Mouse (Mus musculus): ENCODE measurements around the gene Gm5565. TPM values are rescaled to one million over a fixed set of nuclear protein-coding genes. Genes with fewer than 3 reads are reported as not detected.
"Not testable (repeated sequence)": the region's sequence is repeated elsewhere in the genome, so short reads cannot be mapped to it uniquely, and the experiment has no call there.

Gene Gm5565
- polyA plus RNA-seq, 1 experiment: not detected

GRCm38 (mm10) chr5:146190501-146191269 is 30.3 kb upstream of the Gm5565 start:
- Histone ChIP-seq H3K4me3 (ENCODE audit: low read depth, low read length) (no peak overlapping the region), H3K4me1 (ENCODE audit: control insufficient read depth, insufficient read depth, insufficient read length, low read length) (no peaks in the 10 kb centered on the region), H3K36me3 (ENCODE audit: control insufficient read depth, insufficient read depth, low read length) (no peaks in the 10 kb centered on the region), H3K27me3 (ENCODE audit: control insufficient read depth, insufficient read depth, low read length) (no peaks in the 10 kb centered on the region), H3K27ac (ENCODE audit: insufficient read depth, low read depth, low read length) (no peak overlapping the region)
- no peak for TF ChIP-seq POLR2A (IDR thresholded peaks at IDR 0.05; ENCODE audit: low read depth, low read length)
- TF ChIP-seq CTCF (IDR thresholded peaks at IDR 0.05; ENCODE audit: extremely low read depth, insufficient read length, insufficient replicate concordance, low read depth, low read length): no peak
- 68% methylated on average over 3 of the region's 3 CpGs for WGBS

- H3K4me1 ChIP-seq (ENCODE audit: control insufficient read depth, insufficient read depth, insufficient read length, low read length): no peaks in the 10 kb centered on the region
- H3K36me3 ChIP-seq (ENCODE audit: control insufficient read depth, insufficient read depth, low read length): no peaks in the 10 kb centered on the region
- H3K27ac ChIP-seq (ENCODE audit: insufficient read depth, low read depth, low read length): no peak overlapping the region
- TF ChIP-seq POLR2A (IDR thresholded peaks at IDR 0.05; ENCODE audit: low read depth, low read length): no peak
- no peak for TF ChIP-seq CTCF (IDR thresholded peaks at IDR 0.05; ENCODE audit: extremely low read depth, insufficient read length, insufficient replicate concordance, low read depth, low read length)
- 31% methylated on average over 4 of the region's 4 CpGs for WGBS
- H3K4me3 ChIP-seq (ENCODE audit: low read depth, low read length): no peak overlapping the region
- H3K27me3 ChIP-seq (ENCODE audit: control insufficient read depth, insufficient read depth, low read length): no peaks in the 10 kb centered on the region
Measured at GRCm38 (mm10) chr5:146190093-146190492, 29.8 kb upstream of the Gm5565 start.

- no peak overlapping the region for H3K27ac ChIP-seq (ENCODE audit: insufficient read depth, low read depth, low read length)
- H3K4me1 ChIP-seq (ENCODE audit: control insufficient read depth, insufficient read depth, insufficient read length, low read length): no peaks in the 10 kb centered on the region
- 90% methylated on average over 7 of the region's 7 CpGs for WGBS
- TF ChIP-seq POLR2A (IDR thresholded peaks at IDR 0.05; ENCODE audit: low read depth, low read length) (no peak), CTCF (IDR thresholded peaks at IDR 0.05; ENCODE audit: extremely low read depth, insufficient read length, insufficient replicate concordance, low read depth, low read length) (no peak)
- no peaks in the 10 kb centered on the region for H3K27me3 ChIP-seq (ENCODE audit: control insufficient read depth, insufficient read depth, low read length)
- no peak overlapping the region for H3K4me3 ChIP-seq (ENCODE audit: low read depth, low read length)
- H3K36me3 ChIP-seq (ENCODE audit: control insufficient read depth, insufficient read depth, low read length): no peaks in the 10 kb centered on the region
Measured at GRCm38 (mm10) chr5:146188712-146189111, 28.4 kb upstream of the Gm5565 start.

- 86% methylated on average over 1 of the region's 1 CpGs for WGBS
- Histone ChIP-seq H3K27me3 (ENCODE audit: control insufficient read depth, insufficient read depth, low read length) (no peaks in the 10 kb centered on the region), H3K4me3 (ENCODE audit: low read depth, low read length) (no peak overlapping the region), H3K27ac (ENCODE audit: insufficient read depth, low read depth, low read length) (no peak overlapping the region), H3K4me1 (ENCODE audit: control insufficient read depth, insufficient read depth, insufficient read length, low read length) (no peaks in the 10 kb centered on the region), H3K36me3 (ENCODE audit: control insufficient read depth, insufficient read depth, low read length) (no peaks in the 10 kb centered on the region)
- no peak for TF ChIP-seq POLR2A (IDR thresholded peaks at IDR 0.05; ENCODE audit: low read depth, low read length)
- no peak for TF ChIP-seq CTCF (IDR thresholded peaks at IDR 0.05; ENCODE audit: extremely low read depth, insufficient read length, insufficient replicate concordance, low read depth, low read length)
Measured at GRCm38 (mm10) chr5:146188144-146188543, 27.8 kb upstream of the Gm5565 start.

- WGBS: 12% methylated on average over 5 of the region's 5 CpGs
- not testable (repeated sequence) for H3K36me3 ChIP-seq (ENCODE audit: control insufficient read depth, insufficient read depth, low read length); H3K4me1 ChIP-seq (ENCODE audit: control insufficient read depth, insufficient read depth, insufficient read length, low read length); H3K27me3 ChIP-seq (ENCODE audit: control insufficient read depth, insufficient read depth, low read length); H3K27ac ChIP-seq (ENCODE audit: insufficient read depth, low read depth, low read length); H3K4me3 ChIP-seq (ENCODE audit: low read depth, low read length)
- TF ChIP-seq CTCF (IDR thresholded peaks at IDR 0.05; ENCODE audit: extremely low read depth, insufficient read length, insufficient replicate concordance, low read depth, low read length): peak; percentile 73
Measured at GRCm38 (mm10) chr5:146187441-146187840, 27.1 kb upstream of the Gm5565 start.

GRCm38 (mm10) chr5:146185204-146185603 is 24.9 kb upstream of the Gm5565 start, which contains the start of gene 1700001J03Rik:
TSS of gene 1700001J03Rik (minus strand) at chr5:146185304.
- H3K27ac ChIP-seq (ENCODE audit: insufficient read depth, low read depth, low read length); H3K4me3 ChIP-seq (ENCODE audit: low read depth, low read length); H3K4me1 ChIP-seq (ENCODE audit: control insufficient read depth, insufficient read depth, insufficient read length, low read length); H3K36me3 ChIP-seq (ENCODE audit: control insufficient read depth, insufficient read depth, low read length); H3K27me3 ChIP-seq (ENCODE audit: control insufficient read depth, insufficient read depth, low read length): not testable (repeated sequence)
- 73% methylated on average over 4 of the region's 4 CpGs for WGBS

GRCm38 (mm10) chr5:146172744-146173143 is 12.4 kb upstream of the Gm5565 start:
- not testable (repeated sequence) for H3K27ac ChIP-seq (ENCODE audit: insufficient read depth, low read depth, low read length); H3K4me1 ChIP-seq (ENCODE audit: control insufficient read depth, insufficient read depth, insufficient read length, low read length); H3K27me3 ChIP-seq (ENCODE audit: control insufficient read depth, insufficient read depth, low read length); H3K4me3 ChIP-seq (ENCODE audit: low read depth, low read length); H3K36me3 ChIP-seq (ENCODE audit: control insufficient read depth, insufficient read depth, low read length)
- WGBS: 37% methylated on average over 4 of the region's 4 CpGs

- H3K4me1 ChIP-seq (ENCODE audit: control insufficient read depth, insufficient read depth, insufficient read length, low read length); H3K4me3 ChIP-seq (ENCODE audit: low read depth, low read length); H3K27ac ChIP-seq (ENCODE audit: insufficient read depth, low read depth, low read length); H3K27me3 ChIP-seq (ENCODE audit: control insufficient read depth, insufficient read depth, low read length); H3K36me3 ChIP-seq (ENCODE audit: control insufficient read depth, insufficient read depth, low read length): not testable (repeated sequence)
- WGBS: 72% methylated on average over 2 of the region's 2 CpGs
Measured at GRCm38 (mm10) chr5:146170621-146171020, 10.3 kb upstream of the Gm5565 start, which contains the start of gene Gm6309. TSS of gene Gm6309 (minus strand) at chr5:146170721.

- WGBS: 98% methylated on average over 4 of the region's 4 CpGs
- H3K27me3 ChIP-seq (ENCODE audit: control insufficient read depth, insufficient read depth, low read length); H3K27ac ChIP-seq (ENCODE audit: insufficient read depth, low read depth, low read length); H3K4me1 ChIP-seq (ENCODE audit: control insufficient read depth, insufficient read depth, insufficient read length, low read length); H3K4me3 ChIP-seq (ENCODE audit: low read depth, low read length); H3K36me3 ChIP-seq (ENCODE audit: control insufficient read depth, insufficient read depth, low read length): not testable (repeated sequence)
Measured at GRCm38 (mm10) chr5:146158326-146158725, 2.0 kb downstream of the Gm5565 start.

All from small intestine, adult 2 months (tissue).